Mouse (Mus musculus) forebrain, postnatal 0 days (tissue): ENCODE results near the gene Ehd2. TPM values are rescaled to one million over a fixed set of nuclear protein-coding genes. Genes with fewer than 3 reads are reported as not detected.

Experiments
- ATAC-seq: fragments of 200-750 bp; cut with Nextera tagmentation; 2 replicates; pipeline ENCODE4 v1.8.0; 2017; ENCODE audit warnings: mild to moderate bottlenecking, moderate library complexity
- DNase-seq: peaks from one replicate; pipeline ENCODE4 v3.0.0-alpha.2; 2015
- H3K27ac ChIP-seq: fragments of 300-500 bp; sonication (generic); 2 replicates; pipeline ENCODE4 v1.5.1; 2014; ENCODE audit warnings: low read depth, mild to moderate bottlenecking, antibody characterized with exemption, low read length, moderate library complexity, mixed read lengths
- H3K27me3 ChIP-seq: fragments of 300-500 bp; sonication (generic); 2 replicates; pipeline ENCODE4 v1.6.1; 2014; ENCODE audit warnings: mild to moderate bottlenecking, low read length, mixed read lengths; ENCODE audit not compliant: insufficient read depth
- H3K36me3 ChIP-seq: fragments of 300-500 bp; sonication (generic); 2 replicates; pipeline ENCODE4 v1.6.1; 2014; ENCODE audit warnings: mild to moderate bottlenecking, moderate library complexity; ENCODE audit not compliant: insufficient read depth
- H3K4me1 ChIP-seq: fragments of 300-500 bp; sonication (generic); 2 replicates; pipeline ENCODE4 v1.6.1; 2014; ENCODE audit warnings: antibody characterized with exemption; ENCODE audit not compliant: insufficient read depth
- H3K4me2 ChIP-seq: fragments of 300-500 bp; sonication (generic); 2 replicates; pipeline ENCODE4 v1.6.1; 2014; ENCODE audit warnings: low read depth, mild to moderate bottlenecking, moderate library complexity
- H3K4me3 ChIP-seq: fragments of 300-500 bp; sonication (generic); 2 replicates; pipeline ENCODE4 v1.5.1; 2014; ENCODE audit warnings: low read depth, low read length, mixed read lengths
- H3K9ac ChIP-seq: fragments of 300-500 bp; sonication (generic); 2 replicates; pipeline ENCODE4 v1.6.1; 2014; ENCODE audit warnings: mild to moderate bottlenecking
- H3K9me3 ChIP-seq: fragments of 300-500 bp; sonication (generic); 2 replicates; pipeline ENCODE4 v1.6.1; 2016; ENCODE audit warnings: low read length
- CTCF ChIP-seq: sonication (generic); IDR thresholded peaks from 2 replicates; pipeline ENCODE4 v1.5.1; 2016; ENCODE audit warnings: antibody characterized with exemption, control low read depth, low read depth
- WGBS: fragments of 180-500 bp; shearing (Covaris S2); extraction: QIAGEN DNeasy Blood & Tissue Kit; methylation state at CpG from one replicate; pipeline ENCODE4 v1.1.7; 2014; 5-methylcytosine and 5-hydroxymethylcytosine counted together
- polyA plus RNA-seq: library from polyadenylated mRNA; unstranded; fragments of >200 nt; fragmentation: Nextera tagmentation; extraction: Ambion mirVana; gene quantifications from 2 replicates; pipeline ENCODE4 v1.2.1, GENCODE M21; 2015
- total RNA-seq: library from RNA; depleted of rRNA; stranded (reverse); fragments of >200 nt; gene quantifications from 2 replicates; pipeline ENCODE4 v1.2.3, GENCODE M21; 2014

Ehd2 gene
- total and polyA plus RNA-seq, 2 experiments from 2014 or later = 3.5 to 5.0 TPM

DNA sequence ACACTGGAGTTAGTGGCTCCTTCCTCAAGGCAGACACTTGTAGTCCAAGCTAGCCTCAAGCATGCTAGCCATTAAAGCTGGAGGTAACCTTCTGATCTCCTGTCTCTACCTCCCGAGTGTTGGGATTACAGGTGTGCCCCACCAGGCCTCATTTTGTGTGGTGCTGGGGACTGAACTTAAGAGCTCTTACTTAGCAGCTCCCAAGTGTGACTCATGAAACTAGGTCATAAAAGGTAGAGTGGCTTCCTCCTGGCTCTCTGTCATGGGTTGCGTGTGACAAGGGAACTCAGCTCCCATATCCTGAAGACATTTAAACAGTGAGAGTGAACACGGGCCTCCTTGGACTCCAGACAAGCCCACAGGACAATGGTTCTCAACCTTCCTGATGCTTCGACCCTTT is 26.4 kb upstream of the Ehd2 start:
- Histone ChIP-seq H3K27me3 (no peaks in the 10 kb centered on the region), H3K4me3 (no peak overlapping the region), H3K4me2 (no peak overlapping the region), H3K9me3 (no peaks in the 10 kb centered on the region), H3K27ac (no peak overlapping the region), H3K4me1 (no peaks in the 10 kb centered on the region), H3K36me3 (peaks cover 42% of the 10 kb centered on the region), H3K9ac (no peak overlapping the region)
- TF ChIP-seq CTCF = no peak
- DNase-seq = no peak
- 93% methylated on average over 4 of the region's 4 CpGs for WGBS
- no peak for ATAC-seq

DNA sequence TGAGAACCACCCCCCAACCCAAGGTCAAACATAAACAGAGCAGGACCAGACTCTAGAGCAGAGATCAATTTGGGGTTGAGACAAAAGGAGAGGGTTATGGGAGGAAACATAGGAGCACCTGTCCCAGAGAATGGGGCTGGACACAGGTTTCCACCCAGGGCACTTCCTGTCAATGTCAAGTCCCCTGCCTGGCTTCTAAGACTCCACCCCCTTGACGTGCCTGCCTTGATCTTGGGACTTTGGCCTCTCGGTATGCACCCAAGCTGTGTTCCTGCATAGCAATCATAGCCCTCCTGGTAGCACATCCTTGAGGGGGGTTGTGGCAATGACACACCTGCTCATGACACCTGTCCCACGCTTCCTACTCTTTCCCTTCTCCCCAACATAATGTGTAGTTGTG is 25.8 kb upstream of the Ehd2 start:
- Histone ChIP-seq H3K27me3 (no peaks in the 10 kb centered on the region), H3K36me3 (peaks cover 48% of the 10 kb centered on the region), H3K4me3 (no peak overlapping the region), H3K4me2 (no peak overlapping the region), H3K9me3 (no peaks in the 10 kb centered on the region), H3K27ac (no peak overlapping the region), H3K4me1 (no peaks in the 10 kb centered on the region), H3K9ac (no peak overlapping the region)
- no peak for TF ChIP-seq CTCF
- DNase-seq = no peak
- WGBS = 94% methylated on average over 3 of the region's 3 CpGs
- ATAC-seq = no peak

DNA sequence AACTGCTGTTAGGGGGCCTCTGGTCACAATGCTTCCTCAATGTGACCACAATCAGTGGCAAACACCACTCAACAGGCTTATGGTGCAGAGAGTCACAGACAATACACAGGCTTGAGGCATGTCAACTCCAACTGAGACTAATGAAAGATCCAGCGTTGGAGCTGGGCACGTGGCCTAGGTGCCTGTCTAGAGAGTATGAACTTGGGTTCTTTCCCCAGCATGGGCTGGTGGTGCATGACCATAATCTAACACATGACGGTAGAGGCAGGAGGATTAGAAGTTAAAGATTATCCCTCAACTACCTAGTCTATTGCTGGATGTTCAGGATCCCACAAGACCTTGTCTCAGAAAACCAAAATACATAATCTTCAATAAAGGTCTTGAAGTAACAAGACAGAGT is 24.4 kb upstream of the Ehd2 start:
- ATAC-seq (no peak), DNase-seq (no peak)
- H3K4me1 ChIP-seq = no peaks in the 10 kb centered on the region
- H3K27ac ChIP-seq = no peak overlapping the region
- TF ChIP-seq CTCF = no peak
- no peak overlapping the region for H3K4me3 ChIP-seq
- H3K9me3 ChIP-seq = no peaks in the 10 kb centered on the region
- no peak overlapping the region for H3K4me2 ChIP-seq
- no peaks in the 10 kb centered on the region for H3K27me3 ChIP-seq
- no peak overlapping the region for H3K9ac ChIP-seq
- WGBS = 91% methylated on average over 3 of the region's 3 CpGs
- H3K36me3 ChIP-seq = peaks cover 62% of the 10 kb centered on the region

GRCm38 (mm10) chr7:15987661-15988356 is 20.4 kb upstream of the Ehd2 start:
- Histone ChIP-seq H3K4me2 (no peak overlapping the region), H3K27ac (no peak overlapping the region), H3K4me1 (no peaks in the 10 kb centered on the region), H3K9ac (no peak overlapping the region), H3K27me3 (no peaks in the 10 kb centered on the region), H3K9me3 (no peaks in the 10 kb centered on the region), H3K36me3 (peaks cover 55% of the 10 kb centered on the region), H3K4me3 (no peak overlapping the region)
- no peak for TF ChIP-seq CTCF
- ATAC-seq (0 out of 2 replicates have a peak, but pooled peaks have one; percentile 12), DNase-seq (no peak)
- 96% methylated on average over 16 of the region's 16 CpGs for WGBS

DNA sequence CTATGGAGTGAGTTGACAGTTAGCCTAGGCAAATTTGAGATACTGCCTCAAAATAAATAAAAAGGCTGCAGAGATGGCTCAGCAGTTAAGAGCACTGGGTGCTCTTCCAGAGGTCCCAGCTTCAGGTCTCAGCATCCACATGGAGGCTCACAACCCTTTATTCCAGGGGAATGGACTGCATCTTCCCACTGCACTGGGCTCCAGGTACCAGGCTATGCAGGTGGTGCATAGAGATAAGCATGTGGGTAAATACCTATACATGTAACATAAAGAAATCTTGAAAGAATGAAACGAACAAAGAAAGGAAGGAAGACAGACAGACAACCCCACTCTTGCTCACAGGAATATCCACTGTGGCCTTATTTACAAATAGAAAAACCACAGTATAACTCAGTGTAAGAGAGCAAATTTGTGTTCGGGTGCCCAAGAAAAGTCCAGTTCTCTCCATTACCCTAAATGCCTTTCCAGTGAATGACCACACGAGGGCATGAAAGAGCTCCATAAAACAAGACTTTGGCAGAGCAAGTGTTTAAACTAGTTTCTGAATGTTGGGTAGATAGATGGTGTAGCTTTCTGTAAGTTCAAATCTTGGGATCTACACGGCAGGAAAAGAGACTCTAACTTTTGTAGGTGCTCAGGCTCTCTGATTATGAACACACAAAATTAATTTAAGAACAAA is 15.5 kb upstream of the Ehd2 start:
- Histone ChIP-seq H3K4me1 (no peaks in the 10 kb centered on the region), H3K4me3 (no peak overlapping the region), H3K36me3 (peaks cover 44% of the 10 kb centered on the region), H3K27ac (no peak overlapping the region), H3K4me2 (no peak overlapping the region), H3K9me3 (no peaks in the 10 kb centered on the region), H3K9ac (no peak overlapping the region), H3K27me3 (no peaks in the 10 kb centered on the region)
- DNase-seq (peak; percentile 70), ATAC-seq (peak; percentile 34; the same call in 1 of the 2 replicates)
- 40% methylated on average over 4 of the region's 4 CpGs for WGBS
- TF ChIP-seq CTCF = peak; percentile 73

GRCm38 (mm10) chr7:15981538-15981937 is 14.2 kb upstream of the Ehd2 start:
- H3K4me3 ChIP-seq = no peak overlapping the region
- H3K27ac ChIP-seq = no peak overlapping the region
- DNase-seq = no peak
- H3K4me2 ChIP-seq = no peak overlapping the region
- no peaks in the 10 kb centered on the region for H3K9me3 ChIP-seq
- H3K9ac ChIP-seq = no peak overlapping the region
- ATAC-seq = 0 out of 2 replicates have a peak, but pooled peaks have one; percentile 6
- no peak for TF ChIP-seq CTCF
- no peaks in the 10 kb centered on the region for H3K4me1 ChIP-seq
- no peaks in the 10 kb centered on the region for H3K27me3 ChIP-seq
- 78% methylated on average over 4 of the region's 4 CpGs for WGBS
- peaks cover 37% of the 10 kb centered on the region for H3K36me3 ChIP-seq

DNA sequence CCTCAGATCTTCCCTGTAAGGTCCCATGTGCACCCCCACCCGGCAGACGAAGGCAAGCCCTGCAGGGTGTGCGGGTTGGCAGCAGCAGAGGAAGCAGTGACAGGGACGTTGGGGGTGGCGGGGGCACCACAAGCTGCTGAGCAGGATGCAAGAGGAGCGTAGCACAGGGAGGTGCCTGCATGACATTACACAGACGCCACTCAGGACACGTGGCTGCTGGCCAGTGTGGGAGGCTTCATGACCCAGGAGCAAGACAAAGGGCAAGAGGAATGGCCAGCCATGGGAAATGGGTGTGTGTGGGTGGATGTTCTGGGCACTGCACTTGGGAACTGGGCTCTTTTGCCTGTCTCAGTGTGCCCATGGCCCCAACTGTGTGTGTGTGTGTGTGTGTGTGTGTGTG is 12.9 kb upstream of the Ehd2 start:
- WGBS = 85% methylated on average over 8 of the region's 8 CpGs
- H3K4me2 ChIP-seq = no peak overlapping the region
- H3K4me3 ChIP-seq = no peak overlapping the region
- peak; percentile 10; the same call in 1 of the 2 replicates for ATAC-seq
- H3K9ac ChIP-seq = no peak overlapping the region
- no peak for TF ChIP-seq CTCF
- no peaks in the 10 kb centered on the region for H3K9me3 ChIP-seq
- no peak overlapping the region for H3K27ac ChIP-seq
- no peaks in the 10 kb centered on the region for H3K27me3 ChIP-seq
- no peaks in the 10 kb centered on the region for H3K4me1 ChIP-seq
- DNase-seq = no peak
- peaks cover 43% of the 10 kb centered on the region for H3K36me3 ChIP-seq
